Mouse (Mus musculus) heart, adult 2 months (tissue): ENCODE data around the gene Man2c1. TPM values are rescaled to one million over a fixed set of nuclear protein-coding genes. Genes with fewer than 3 reads are reported as not detected.

Experiments used
- DNase-seq, 2 experiments: peaks; one replicate each; pipeline ENCODE4 v3.0.0; 2021
- H3K27ac ChIP-seq: fragments of 200-600 bp; 2 replicates; pipeline ENCODE4 v1.8.1; 2022
- H3K27me3 ChIP-seq: fragments of 200-500 bp; 2 replicates; pipeline ENCODE4 v1.6.1; 2012; ENCODE audit warnings: mild to moderate bottlenecking, low read length, inconsistent platforms, mixed read lengths; ENCODE audit not compliant: control insufficient read depth, insufficient read depth
- H3K36me3 ChIP-seq: fragments of 200-500 bp; 2 replicates; pipeline ENCODE4 v1.6.1; 2012; ENCODE audit warnings: low read length, inconsistent platforms; ENCODE audit not compliant: control insufficient read depth, insufficient read depth
- H3K4me1 ChIP-seq: fragments of 200-500 bp; 2 replicates; pipeline ENCODE4 v1.6.1; 2011; ENCODE audit warnings: low read length; ENCODE audit not compliant: control insufficient read depth, insufficient read depth
- H3K4me3 ChIP-seq: fragments of 200-600 bp; 2 replicates; pipeline ENCODE4 v1.8.1; 2022
- H3K79me2 ChIP-seq: fragments of 200-500 bp; replicated peaks from 2 replicates; pipeline ENCODE4 v1.6.1; 2012; ENCODE audit warnings: mild to moderate bottlenecking, inconsistent platforms, low read length, moderate library complexity, mixed read lengths; ENCODE audit not compliant: control insufficient read depth, insufficient read depth
- H3K9ac ChIP-seq: fragments of 200-500 bp; 2 replicates; pipeline ENCODE4 v1.6.1; 2012; ENCODE audit warnings: low read depth, mild to moderate bottlenecking, control low read depth, inconsistent platforms, low read length, mixed read lengths
- CTCF ChIP-seq: fragments of 200-600 bp; IDR thresholded peaks from 2 replicates; pipeline ENCODE4 v1.8.1; 2022; ENCODE audit warnings: antibody characterized with exemption, mild to moderate bottlenecking, moderate library complexity
- EP300 ChIP-seq: fragments of 200-500 bp; IDR thresholded peaks from 2 replicates; pipeline ENCODE4 v1.6.1; 2011; ENCODE audit warnings: low read depth, low read length, control low read depth; ENCODE audit not compliant: insufficient read depth
- POLR2A ChIP-seq: fragments of 200-500 bp; IDR thresholded peaks from 2 replicates; pipeline ENCODE4 v1.6.1; 2011; ENCODE audit warnings: mild to moderate bottlenecking, low read depth, low read length, control low read depth; ENCODE audit not compliant: insufficient read depth
- WGBS: fragments of 180-500 bp; shearing (Covaris S2); methylation state at CpG from one replicate; pipeline ENCODE4 v1.1.7; 2018; 5-methylcytosine and 5-hydroxymethylcytosine counted together
- intact Hi-C: fragments of 180-260 bp; cut with DNase I; formaldehyde crosslinking; loops from one replicate; pipeline ENCODE4 v1.15.1; 2025
- polyA plus RNA-seq: library from polyadenylated mRNA; depleted of rRNA; stranded (reverse); fragments of >200 nt; gene quantifications from 2 replicates; pipeline ENCODE4 v1.2.3, GENCODE M21; 2012
- total RNA-seq, 2 experiments: library from RNA; stranded (reverse); gene quantifications; 2 replicates each; pipeline ENCODE4 v1.2.3; 2021

Gene Man2c1
- total and polyA plus RNA-seq, 3 experiments, result 44.1 to 128 (median 47.6) TPM

DNA sequence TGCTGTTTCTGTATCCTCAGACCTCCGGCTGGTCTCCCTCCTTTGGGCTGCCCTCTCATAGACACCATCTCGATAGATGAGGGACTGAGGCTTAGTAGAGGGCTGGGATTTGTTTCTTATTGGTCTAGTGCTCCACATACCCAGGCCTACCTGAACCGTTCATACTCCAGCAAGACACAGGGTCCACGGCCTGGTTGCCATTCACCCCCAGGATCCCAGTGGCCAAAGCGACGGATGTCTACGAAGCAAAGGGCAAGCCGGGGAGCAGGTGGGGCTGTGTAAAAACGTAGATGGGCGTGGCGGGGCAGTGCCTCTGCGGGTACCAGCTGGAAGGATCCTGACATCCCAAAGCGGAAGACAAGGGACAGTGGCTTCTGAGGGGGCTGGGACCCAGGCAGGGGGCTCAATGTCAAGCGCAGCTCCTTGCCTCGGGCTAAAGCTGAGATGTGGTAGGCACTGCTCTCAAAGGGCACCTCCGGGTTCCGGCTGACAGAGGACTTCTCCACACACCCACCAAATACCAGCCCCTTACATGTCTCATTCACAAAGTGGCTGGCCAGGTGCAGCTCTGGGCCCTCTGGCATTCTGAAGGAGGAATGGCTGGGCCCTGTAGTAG is 16.1 kb downstream of the Man2c1 start:
- no peak for TF ChIP-seq POLR2A
- no peak for TF ChIP-seq CTCF
- no peak for TF ChIP-seq EP300
- H3K27me3 ChIP-seq, result no peaks in the 10 kb centered on the region
- H3K27ac ChIP-seq, result no peak overlapping the region
- no peaks in the 10 kb centered on the region for H3K36me3 ChIP-seq
- peaks cover 2% of the 10 kb centered on the region; the same call in 1 of the 2 replicates for H3K4me1 ChIP-seq
- H3K79me2 ChIP-seq, result no peaks in the 10 kb centered on the region
- no peak for DNase-seq
- WGBS, result 92% methylated on average over 17 of the region's 17 CpGs
- no peak overlapping the region for H3K4me3 ChIP-seq
- intact Hi-C loops, result loop anchor here (5.0 kb wide), 1 partner anchor 296 kb away; the partner anchor contains the start of gene Ppcdc
- H3K9ac ChIP-seq, result no peak overlapping the region

- Histone ChIP-seq H3K4me3 (peak overlapping the region; percentile 62), H3K36me3 (no peaks in the 10 kb centered on the region), H3K27ac (peak overlapping the region; percentile 85), H3K4me1 (peaks cover 2% of the 10 kb centered on the region; the same call in 1 of the 2 replicates), H3K79me2 (no peaks in the 10 kb centered on the region), H3K9ac (peak overlapping the region; percentile 64), H3K27me3 (no peaks in the 10 kb centered on the region)
- TF ChIP-seq POLR2A, result no peak
- no peak for TF ChIP-seq EP300
- TF ChIP-seq CTCF, result no peak
- no peak for DNase-seq
- WGBS, result 9% methylated on average over 19 of the region's 19 CpGs
- intact Hi-C loops, result loop anchor here (2.0 to 5.0 kb wide), 2 partner anchors 295 to 615 kb away; partner anchors contain the start of gene Ppcdc
Observed at GRCm38 (mm10) chr9:57147205-57148143, 17.0 kb downstream of the Man2c1 start.

GRCm38 (mm10) chr9:57148144-57148878 is 17.8 kb downstream of the Man2c1 start, which contains the start of gene Neil1:
Gene Neil1, minus strand, starts transcription at chr9:57148305.
- DNase-seq, result peak; percentile 87 to 92
- intact Hi-C loops, result loop anchor here (2.0 to 5.0 kb wide), 2 partner anchors 294 to 614 kb away; partner anchors contain the start of gene Ppcdc
- Histone ChIP-seq H3K36me3 (no peaks in the 10 kb centered on the region), H3K79me2 (no peaks in the 10 kb centered on the region), H3K4me1 (peaks cover 2% of the 10 kb centered on the region; the same call in 1 of the 2 replicates), H3K9ac (peak within 1 kb of the TSS; percentile 64), H3K27ac (peak within 1 kb of the TSS; percentile 85), H3K27me3 (no peaks in the 10 kb centered on the region), H3K4me3 (peak within 1 kb of the TSS; percentile 62)
- TF ChIP-seq CTCF, result peak; percentile 40
- TF ChIP-seq POLR2A, result peak; percentile 88
- peak; percentile 78; the same call in 1 of the 2 replicates for TF ChIP-seq EP300
- WGBS, result 2% methylated on average over 27 of the region's 27 CpGs

GRCm38 (mm10) chr9:57149021-57149420 is 18.5 kb downstream of the Man2c1 start:
- intact Hi-C loops, result loop anchor here (2.0 to 5.0 kb wide), 2 partner anchors 293 to 614 kb away; partner anchors contain the start of gene Ppcdc
- H3K9ac ChIP-seq, result no peak overlapping the region
- no peak for DNase-seq
- H3K4me3 ChIP-seq, result no peak overlapping the region
- H3K36me3 ChIP-seq, result no peaks in the 10 kb centered on the region
- H3K27me3 ChIP-seq, result no peaks in the 10 kb centered on the region
- no peaks in the 10 kb centered on the region for H3K79me2 ChIP-seq
- H3K27ac ChIP-seq, result no peak overlapping the region
- H3K4me1 ChIP-seq, result peaks cover 2% of the 10 kb centered on the region; the same call in 1 of the 2 replicates
- TF ChIP-seq EP300 (no peak), CTCF (no peak), POLR2A (no peak)
- WGBS, result 78% methylated on average over 6 of the region's 6 CpGs

- Histone ChIP-seq H3K4me1 (peaks cover 2% of the 10 kb centered on the region; the same call in 1 of the 2 replicates), H3K4me3 (no peak overlapping the region), H3K27me3 (no peaks in the 10 kb centered on the region), H3K36me3 (no peaks in the 10 kb centered on the region), H3K9ac (no peak overlapping the region), H3K27ac (no peak overlapping the region), H3K79me2 (no peaks in the 10 kb centered on the region)
- intact Hi-C loops, result no loop called here
- 72% methylated on average over 5 of the region's 5 CpGs for WGBS
- DNase-seq, result no peak
- TF ChIP-seq CTCF, result no peak
- no peak for TF ChIP-seq EP300
- no peak for TF ChIP-seq POLR2A
Observed at GRCm38 (mm10) chr9:57150192-57150591, 19.7 kb downstream of the Man2c1 start.
